Mouse (Mus musculus) midbrain, embryonic 12.5 days (tissue): ENCODE measurements around the gene Cox5a. TPM values are rescaled to one million over a fixed set of nuclear protein-coding genes. Genes with fewer than 3 reads are reported as not detected.

Experiments used
- ATAC-seq: fragments of 200-750 bp; cut with Nextera tagmentation; 2 replicates; pipeline ENCODE4 v1.8.0; 2017; ENCODE audit warnings: low read depth, moderate TSS enrichment, moderate library complexity; ENCODE audit not compliant: low FRiP score
- H3K27ac ChIP-seq: fragments of 300-500 bp; sonication (generic); replicated peaks from 2 replicates; pipeline ENCODE4 v1.5.1; 2016; ENCODE audit warnings: mild to moderate bottlenecking
- H3K27me3 ChIP-seq: fragments of 300-500 bp; sonication (generic); 2 replicates; pipeline ENCODE4 v1.6.1; 2016; ENCODE audit warnings: mild to moderate bottlenecking
- H3K36me3 ChIP-seq: fragments of 300-500 bp; sonication (generic); 2 replicates; pipeline ENCODE4 v1.6.1; 2016
- H3K4me1 ChIP-seq: fragments of 300-500 bp; sonication (generic); 2 replicates; pipeline ENCODE4 v1.6.1; 2016
- H3K4me2 ChIP-seq: fragments of 300-500 bp; sonication (generic); replicated peaks from 2 replicates; pipeline ENCODE4 v1.6.1; 2016; ENCODE audit warnings: mild to moderate bottlenecking, moderate library complexity
- H3K4me3 ChIP-seq: fragments of 300-500 bp; sonication (generic); 2 replicates; pipeline ENCODE4 v1.5.1; 2016; ENCODE audit warnings: mild to moderate bottlenecking
- H3K9ac ChIP-seq: fragments of 300-500 bp; sonication (generic); replicated peaks from 2 replicates; pipeline ENCODE4 v1.6.1; 2016; ENCODE audit warnings: mild to moderate bottlenecking, moderate library complexity
- H3K9me3 ChIP-seq: fragments of 300-500 bp; sonication (generic); 2 replicates; pipeline ENCODE4 v1.6.1; 2016; ENCODE audit warnings: mild to moderate bottlenecking
- WGBS: fragments of 180-500 bp; shearing (Covaris S2); methylation state at CpG from one replicate; pipeline ENCODE4 v1.1.7; 2016; 5-methylcytosine and 5-hydroxymethylcytosine counted together
- polyA plus RNA-seq: library from polyadenylated mRNA; unstranded; fragments of >200 nt; fragmentation: Nextera tagmentation; extraction: Ambion mirVana; gene quantifications from 2 replicates; pipeline ENCODE4 v1.2.1, GENCODE M21; 2016

The Cox5a gene
- polyA plus RNA-seq, result 705 and 706 TPM in 2 replicates

DNA sequence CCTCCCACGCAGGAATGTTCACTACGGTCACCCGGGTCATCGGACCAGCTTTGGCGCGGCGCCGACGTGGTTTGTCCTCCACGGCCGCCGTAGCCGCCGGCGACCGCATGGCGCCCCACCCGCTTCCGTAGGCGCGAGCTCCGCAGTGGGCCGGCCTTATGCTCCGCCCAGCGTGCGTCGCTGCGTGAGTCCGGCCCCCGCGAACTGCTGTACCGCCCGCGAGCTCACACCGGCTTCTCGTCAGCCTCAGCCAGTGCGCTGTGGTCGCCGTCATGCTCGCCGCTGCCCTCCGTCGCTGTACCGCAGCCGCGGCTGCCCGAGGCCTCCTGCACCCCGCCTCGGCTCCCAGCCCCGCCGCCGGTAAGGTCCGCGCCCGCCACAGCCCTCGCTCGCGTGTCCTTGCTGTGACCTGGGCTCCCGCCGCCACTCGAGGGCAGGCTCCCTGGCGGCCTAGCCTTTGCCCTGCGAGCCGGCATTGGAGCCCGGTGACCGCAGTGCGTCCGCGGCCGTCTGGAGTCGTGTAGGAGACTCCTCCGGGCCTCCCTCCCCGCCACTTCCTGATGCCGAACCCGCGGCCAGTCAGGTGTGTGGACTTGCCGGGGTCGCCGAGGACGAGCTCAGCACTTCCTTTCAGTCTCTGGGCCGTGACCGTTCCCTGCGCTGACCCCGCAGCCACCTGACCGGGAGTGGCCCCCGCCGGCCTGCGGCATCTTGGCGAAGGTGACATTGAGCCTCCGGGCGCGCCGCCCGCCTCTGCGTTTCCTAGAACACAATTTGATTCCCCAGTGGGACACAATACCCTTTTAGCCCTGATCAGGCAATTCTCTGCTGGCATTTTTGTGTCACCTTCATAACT is at the start of gene Cox5a:
TSS of gene Cox5a (plus strand) at position 219 of the 856 bp plus-strand sequence.
- peak; percentile 92 for ATAC-seq
- peak within 1 kb of the TSS; percentile 97 for H3K4me3 ChIP-seq
- peak within 1 kb of the TSS; percentile 80 for H3K4me2 ChIP-seq
- peak within 1 kb of the TSS; percentile 96 for H3K9ac ChIP-seq
- H3K27ac ChIP-seq, result peak within 1 kb of the TSS; percentile 93
- WGBS, result under 1% methylated on average over 95 of the region's 95 CpGs
- peaks cover 33% of the 10 kb centered on the region for H3K4me1 ChIP-seq
- H3K36me3 ChIP-seq, result no peaks in the 10 kb centered on the region
- H3K27me3 ChIP-seq, result no peaks in the 10 kb centered on the region
- H3K9me3 ChIP-seq, result no peaks in the 10 kb centered on the region

DNA sequence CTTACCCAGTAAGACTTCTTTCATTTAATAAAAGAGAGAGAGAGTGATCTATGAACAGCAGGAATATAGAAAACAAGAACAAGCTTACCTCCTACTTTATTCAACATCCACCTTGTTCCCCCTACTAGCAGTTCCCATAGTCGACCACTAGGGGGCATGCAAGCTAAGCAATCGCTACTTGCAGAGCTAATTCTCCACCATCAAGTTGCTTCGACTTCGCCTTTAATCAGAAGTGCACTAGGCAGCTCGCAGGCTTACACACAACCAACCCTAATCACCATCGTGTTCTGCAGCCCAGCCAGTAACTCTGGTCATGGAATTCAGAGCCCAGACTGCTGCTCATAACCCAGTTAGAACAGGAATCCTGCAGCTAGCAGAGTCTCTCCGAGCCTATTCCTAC is 35.3 kb upstream of the Cox5a start:
- Histone ChIP-seq H3K27ac (no peak overlapping the region), H3K27me3 (peaks cover 9% of the 10 kb centered on the region; the same call in 1 of the 2 replicates), H3K36me3 (no peaks in the 10 kb centered on the region), H3K4me1 (0 out of 2 replicates have a peak, but pooled peaks cover 3% of the 10 kb centered on the region), H3K4me2 (no peak overlapping the region), H3K4me3 (no peak overlapping the region), H3K9ac (no peak overlapping the region), H3K9me3 (no peaks in the 10 kb centered on the region)
- WGBS, result 16% methylated on average over 7 of the region's 7 CpGs
- no peak for ATAC-seq

DNA sequence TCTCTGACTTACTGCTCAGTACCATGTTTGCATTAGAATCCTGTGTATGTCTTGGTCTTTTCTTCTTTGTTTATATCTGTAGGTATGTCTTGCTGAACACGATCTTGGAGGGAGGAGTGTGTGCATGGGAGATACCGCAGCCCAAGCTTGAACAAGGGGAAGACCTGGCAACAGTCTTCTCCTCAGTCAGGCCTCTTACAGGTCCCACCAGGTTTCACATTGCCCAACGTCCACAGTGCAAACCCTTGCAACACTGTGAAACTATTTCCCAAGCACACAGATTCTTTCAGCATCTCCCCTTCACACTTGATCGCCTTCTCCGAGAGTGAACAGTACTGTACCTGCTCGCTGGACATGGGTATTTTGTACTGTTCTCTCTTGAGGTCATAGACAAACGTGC is 33.3 kb upstream of the Cox5a start:
- Histone ChIP-seq H3K27ac (no peak overlapping the region), H3K4me2 (no peak overlapping the region), H3K9me3 (no peaks in the 10 kb centered on the region), H3K4me1 (0 out of 2 replicates have a peak, but pooled peaks cover 3% of the 10 kb centered on the region), H3K27me3 (peaks cover 9% of the 10 kb centered on the region; the same call in 1 of the 2 replicates), H3K36me3 (no peaks in the 10 kb centered on the region), H3K9ac (no peak overlapping the region), H3K4me3 (no peak overlapping the region)
- WGBS, result 78% methylated on average over 7 of the region's 7 CpGs
- ATAC-seq, result no peak

DNA sequence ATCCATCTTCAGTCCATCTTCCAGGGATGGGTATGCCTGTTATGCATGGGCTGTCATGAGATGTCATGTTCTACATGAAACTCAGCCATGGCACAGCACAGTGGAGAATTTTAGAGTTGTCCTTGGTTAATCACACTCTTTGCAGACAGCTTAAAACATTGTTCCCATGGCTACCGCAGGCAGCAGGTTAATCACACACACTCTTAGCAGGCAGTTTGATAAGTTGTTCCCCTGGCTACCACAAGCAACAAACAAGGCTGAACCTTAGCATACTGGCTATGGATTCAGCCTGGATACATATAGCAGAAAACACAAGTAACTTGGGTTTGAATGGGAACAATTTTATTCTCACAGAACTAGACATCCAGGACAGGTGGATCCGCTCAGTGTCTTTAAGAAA is 27.5 kb upstream of the Cox5a start:
- 0 out of 2 replicates have a peak, but pooled peaks cover 2% of the 10 kb centered on the region for H3K4me1 ChIP-seq
- no peak overlapping the region for H3K4me2 ChIP-seq
- H3K4me3 ChIP-seq, result no peak overlapping the region
- H3K27ac ChIP-seq, result no peak overlapping the region
- H3K9me3 ChIP-seq, result no peaks in the 10 kb centered on the region
- H3K36me3 ChIP-seq, result no peaks in the 10 kb centered on the region
- H3K27me3 ChIP-seq, result 0 out of 2 replicates have a peak, but pooled peaks cover 5% of the 10 kb centered on the region
- no peak overlapping the region for H3K9ac ChIP-seq
- ATAC-seq, result no peak
- WGBS, result 87% methylated on average over 2 of the region's 2 CpGs

DNA sequence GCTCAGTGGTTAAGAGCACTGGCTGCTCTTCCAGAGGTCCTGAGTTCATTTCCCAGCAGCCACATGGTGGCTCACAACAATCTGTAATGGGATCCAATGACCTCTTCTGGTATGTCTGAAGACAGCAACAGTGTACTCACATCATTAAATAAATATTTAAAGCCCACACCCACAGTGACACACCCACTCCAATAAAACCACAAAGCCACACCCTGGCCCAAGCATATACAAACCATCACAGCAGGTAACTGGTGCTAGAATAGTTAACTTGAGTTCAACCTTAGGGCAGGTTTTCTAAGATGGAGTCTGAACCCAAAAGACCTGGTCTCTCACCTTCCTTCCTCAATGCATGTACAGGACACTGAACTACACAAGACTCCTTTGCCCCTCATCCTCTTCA is 26.1 kb upstream of the Cox5a start:
- Histone ChIP-seq H3K36me3 (no peaks in the 10 kb centered on the region), H3K9me3 (no peaks in the 10 kb centered on the region), H3K4me3 (no peak overlapping the region), H3K27ac (no peak overlapping the region), H3K4me2 (no peak overlapping the region), H3K27me3 (peaks cover 20% of the 10 kb centered on the region), H3K9ac (no peak overlapping the region), H3K4me1 (0 out of 2 replicates have a peak, but pooled peaks cover 4% of the 10 kb centered on the region)
- no peak for ATAC-seq

DNA sequence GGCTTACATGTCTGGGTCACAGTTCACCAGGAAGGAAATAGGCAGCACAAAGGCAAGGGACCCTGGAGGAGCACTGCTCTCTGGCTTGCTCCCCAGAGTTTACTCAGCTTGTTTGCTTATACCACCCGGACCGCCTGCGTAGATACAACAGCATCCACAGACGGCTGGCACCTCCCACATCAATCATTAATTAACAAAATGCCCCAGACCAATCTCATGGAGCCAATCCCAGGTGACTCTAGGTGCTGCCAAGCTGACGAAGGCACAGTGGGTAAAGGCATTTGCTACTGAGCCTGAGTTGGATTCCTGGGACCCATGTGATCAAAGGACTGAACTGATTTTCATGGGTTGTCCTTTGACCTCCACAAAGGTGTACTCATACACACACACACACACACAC is 23.8 kb upstream of the Cox5a start:
- no peak overlapping the region for H3K9ac ChIP-seq
- no peak overlapping the region for H3K27ac ChIP-seq
- H3K4me1 ChIP-seq, result peaks cover 19% of the 10 kb centered on the region
- peaks cover 42% of the 10 kb centered on the region for H3K27me3 ChIP-seq
- no peak overlapping the region for H3K4me2 ChIP-seq
- H3K36me3 ChIP-seq, result no peaks in the 10 kb centered on the region
- H3K4me3 ChIP-seq, result no peak overlapping the region
- no peak for ATAC-seq
- H3K9me3 ChIP-seq, result no peaks in the 10 kb centered on the region
- WGBS, result 71% methylated on average over 5 of the region's 5 CpGs

DNA sequence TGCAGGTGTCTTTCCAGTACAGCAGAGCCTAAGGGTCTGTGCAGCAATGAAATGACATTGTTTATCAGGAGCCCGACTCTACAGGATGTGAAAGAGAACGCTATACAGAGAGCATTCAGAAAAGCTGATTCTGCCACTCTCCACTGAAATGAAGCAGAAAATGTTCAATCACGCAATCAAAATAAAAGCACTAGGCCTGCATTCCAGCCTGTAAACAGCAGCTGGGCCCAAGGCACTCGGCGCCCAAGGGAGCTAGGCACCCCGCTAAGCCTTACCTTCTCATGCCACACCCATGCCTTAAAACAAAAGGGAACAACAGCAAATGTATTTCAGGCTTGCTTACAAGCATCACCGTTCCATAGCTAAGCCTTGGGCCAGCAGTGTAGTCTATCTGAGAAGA is 22.5 kb upstream of the Cox5a start:
- Histone ChIP-seq H3K27ac (peak overlapping the region; percentile 56), H3K27me3 (peaks cover 55% of the 10 kb centered on the region), H3K9ac (no peak overlapping the region), H3K4me2 (no peak overlapping the region), H3K4me1 (peaks cover 31% of the 10 kb centered on the region), H3K9me3 (no peaks in the 10 kb centered on the region), H3K36me3 (no peaks in the 10 kb centered on the region), H3K4me3 (no peak overlapping the region)
- no peak for ATAC-seq
- 56% methylated on average over 7 of the region's 7 CpGs for WGBS

DNA sequence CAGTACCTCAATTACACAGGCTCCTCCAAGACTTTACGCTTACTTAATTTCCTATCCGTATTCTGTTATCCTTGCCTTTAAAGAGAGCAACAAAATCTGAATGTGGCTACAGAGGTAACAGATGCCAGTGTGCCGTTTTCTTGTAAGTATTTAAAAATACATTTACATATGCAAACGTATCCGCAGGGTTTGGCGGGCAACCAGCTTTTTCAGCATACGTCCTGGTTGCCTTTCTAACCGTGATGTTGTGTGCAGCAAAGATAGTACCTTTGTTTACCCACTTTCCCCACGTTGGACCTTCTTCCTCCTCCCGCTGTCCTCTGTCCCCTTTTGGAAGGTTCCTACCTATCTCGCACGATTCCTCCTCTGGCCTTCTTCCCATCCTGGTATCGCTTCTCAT is 19.6 kb upstream of the Cox5a start:
- peaks cover 84% of the 10 kb centered on the region for H3K27me3 ChIP-seq
- peak overlapping the region; percentile 19 for H3K4me3 ChIP-seq
- no peaks in the 10 kb centered on the region for H3K9me3 ChIP-seq
- WGBS, result 4% methylated on average over 13 of the region's 13 CpGs
- H3K4me2 ChIP-seq, result peak overlapping the region; percentile 72
- no peaks in the 10 kb centered on the region for H3K36me3 ChIP-seq
- peak overlapping the region; percentile 43; the same call in 1 of the 2 replicates for H3K9ac ChIP-seq
- peak overlapping the region; percentile 64 for H3K27ac ChIP-seq
- peaks cover 53% of the 10 kb centered on the region for H3K4me1 ChIP-seq
- no peak for ATAC-seq

DNA sequence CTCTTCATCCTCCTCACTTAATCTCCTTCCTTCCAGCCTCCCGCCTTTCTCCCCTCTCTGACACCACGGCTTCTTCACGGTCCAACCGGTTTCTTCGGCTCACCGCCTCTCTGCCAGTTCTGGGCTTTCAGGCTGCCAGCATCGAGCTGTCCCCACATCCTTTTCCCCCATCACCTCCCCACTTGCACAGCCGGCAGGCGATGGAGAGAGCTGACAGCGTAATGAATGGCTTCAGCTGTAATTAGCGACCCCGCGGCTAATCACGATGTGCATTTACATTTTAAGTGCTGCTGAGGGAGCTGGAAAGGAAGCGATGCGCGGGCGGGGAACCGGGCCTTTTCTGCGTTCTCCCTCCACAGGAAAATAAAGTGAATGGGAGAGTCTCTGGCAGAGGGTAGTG is 19.2 kb upstream of the Cox5a start:
- H3K36me3 ChIP-seq, result no peaks in the 10 kb centered on the region
- H3K9me3 ChIP-seq, result no peaks in the 10 kb centered on the region
- H3K27ac ChIP-seq, result peak overlapping the region; percentile 64
- peaks cover 88% of the 10 kb centered on the region for H3K27me3 ChIP-seq
- peak overlapping the region; percentile 72 for H3K4me2 ChIP-seq
- H3K4me1 ChIP-seq, result peaks cover 53% of the 10 kb centered on the region
- H3K4me3 ChIP-seq, result peak overlapping the region; percentile 19
- WGBS, result under 1% methylated on average over 20 of the region's 20 CpGs
- no peak for ATAC-seq
- peak overlapping the region; percentile 43; the same call in 1 of the 2 replicates for H3K9ac ChIP-seq

DNA sequence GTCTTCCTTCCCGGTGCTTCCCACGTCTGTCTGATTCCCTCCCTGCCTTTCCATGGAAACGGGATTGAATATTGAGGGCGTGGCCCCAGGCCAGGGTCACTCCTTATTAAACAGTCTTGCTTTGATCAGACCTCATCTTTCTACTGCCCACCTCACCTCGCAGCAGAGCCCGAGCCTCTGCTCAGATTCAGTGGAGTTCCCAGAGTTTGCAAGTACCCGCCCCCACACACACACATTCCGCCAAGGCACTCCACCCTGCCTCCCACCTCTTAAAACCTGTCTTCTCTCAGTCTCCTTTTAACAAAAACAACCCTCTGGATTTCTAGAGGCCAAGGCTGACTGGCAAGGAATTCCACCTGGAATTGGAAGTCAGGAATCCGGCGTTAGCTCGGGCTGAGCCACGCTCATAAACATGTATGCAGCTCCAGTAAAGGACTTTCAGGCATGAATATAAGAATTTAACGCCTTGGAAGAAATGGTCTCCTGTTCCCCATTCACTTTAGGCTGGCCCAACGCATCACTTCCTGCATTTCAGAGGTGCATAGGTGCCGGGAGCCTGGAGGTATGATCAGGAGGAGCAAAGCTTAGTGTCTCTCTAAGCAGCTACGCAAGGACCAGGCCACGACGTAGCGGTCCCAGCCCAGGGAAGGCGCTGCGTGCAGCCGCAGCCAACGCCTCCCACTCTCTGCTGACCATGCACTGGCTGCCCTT is 18.0 kb upstream of the Cox5a start:
- no peaks in the 10 kb centered on the region for H3K9me3 ChIP-seq
- H3K36me3 ChIP-seq, result no peaks in the 10 kb centered on the region
- ATAC-seq, result no peak
- H3K4me2 ChIP-seq, result peak overlapping the region; percentile 72
- H3K9ac ChIP-seq, result no peak overlapping the region
- H3K27me3 ChIP-seq, result peaks cover 89% of the 10 kb centered on the region
- peaks cover 53% of the 10 kb centered on the region for H3K4me1 ChIP-seq
- H3K27ac ChIP-seq, result peak overlapping the region; percentile 2; the same call in 1 of the 2 replicates
- 2% methylated on average over 23 of the region's 23 CpGs for WGBS
- H3K4me3 ChIP-seq, result peak overlapping the region; percentile 43

DNA sequence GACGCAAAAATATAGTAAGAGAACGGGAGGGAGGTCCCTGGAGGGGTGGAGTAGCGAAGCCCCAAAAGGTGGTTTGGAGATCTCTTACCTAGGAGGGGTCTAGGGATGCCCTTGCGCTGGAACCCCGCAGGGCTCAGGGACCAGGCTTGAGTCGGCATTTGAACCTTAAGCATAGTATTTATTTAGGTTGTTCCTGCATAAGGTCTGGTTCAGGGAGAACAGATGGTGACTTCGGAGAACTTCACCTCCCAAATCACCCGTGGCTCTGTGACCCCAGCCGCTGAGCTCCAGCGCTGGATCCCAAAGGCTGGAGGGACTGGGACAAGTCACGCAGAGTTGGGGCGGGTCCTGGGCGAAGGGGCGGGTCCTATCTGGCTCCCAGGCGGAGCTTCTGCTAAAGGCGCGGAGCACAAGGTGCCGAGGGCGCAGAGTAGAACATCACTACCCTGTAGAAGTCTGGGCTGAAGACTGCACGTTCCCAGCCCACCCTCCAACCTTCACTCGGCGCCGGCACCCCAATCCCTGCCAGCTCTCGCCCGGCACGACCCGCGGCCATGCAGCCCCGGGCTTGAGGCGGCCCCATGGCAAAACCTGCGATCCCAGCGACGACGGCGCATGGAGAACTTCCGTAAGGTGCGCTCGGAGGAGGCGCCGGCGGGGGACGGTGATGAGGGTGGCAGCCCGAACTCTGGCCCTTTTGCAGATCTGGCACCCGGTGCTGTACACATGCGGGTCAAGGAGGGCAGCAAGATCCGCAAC is 17.3 kb upstream of the Cox5a start, which contains the start of gene Rpp25:
TSS of gene Rpp25 (plus strand) at position 405 of the 759 bp plus-strand sequence.
- Histone ChIP-seq H3K9ac (peak within 1 kb of the TSS; percentile 35), H3K27me3 (peaks cover 85% of the 10 kb centered on the region), H3K27ac (peak within 1 kb of the TSS; percentile 84), H3K4me1 (peaks cover 49% of the 10 kb centered on the region), H3K4me3 (peak within 1 kb of the TSS; percentile 43), H3K4me2 (peak within 1 kb of the TSS; percentile 72), H3K9me3 (no peaks in the 10 kb centered on the region), H3K36me3 (no peaks in the 10 kb centered on the region)
- under 1% methylated on average over 43 of the region's 46 CpGs for WGBS
- peak; percentile 57 for ATAC-seq
